Mouse (Mus musculus) kidney, embryonic 16.5 days (tissue): ENCODE measurements around the gene Nfrkb. TPM values are rescaled to one million over a fixed set of nuclear protein-coding genes. Genes with fewer than 3 reads are reported as not detected.
A peak's percentile ranks its signal among the peaks of the same experiment; 100 is the strongest.

Source experiments
- ATAC-seq: fragments of 200-750 bp; cut with Nextera tagmentation; 2 replicates; pipeline ENCODE4 v1.8.0; 2017; ENCODE audit warnings: moderate TSS enrichment; ENCODE audit not compliant: low FRiP score, low TSS enrichment
- H3K27ac ChIP-seq: fragments of 300-500 bp; sonication (generic); 2 replicates; pipeline ENCODE4 v1.5.1; 2014; ENCODE audit warnings: low read length
- H3K27me3 ChIP-seq: fragments of 300-500 bp; sonication (generic); 2 replicates; pipeline ENCODE4 v1.6.1; 2014; ENCODE audit warnings: low read length, control low read depth, mixed read lengths; ENCODE audit not compliant: insufficient read depth
- H3K36me3 ChIP-seq: fragments of 300-500 bp; sonication (generic); 2 replicates; pipeline ENCODE4 v1.6.1; 2014; ENCODE audit warnings: low read length, control low read depth, mixed read lengths; ENCODE audit not compliant: insufficient read depth
- H3K4me1 ChIP-seq: fragments of 300-500 bp; sonication (generic); 2 replicates; pipeline ENCODE4 v1.6.1; 2014; ENCODE audit warnings: low read length, control low read depth, mixed read lengths; ENCODE audit not compliant: insufficient read depth
- H3K4me2 ChIP-seq: fragments of 300-500 bp; sonication (generic); replicated peaks from 2 replicates; pipeline ENCODE4 v1.6.1; 2014; ENCODE audit warnings: low read depth, low read length
- H3K4me3 ChIP-seq: fragments of 300-500 bp; sonication (generic); 2 replicates; pipeline ENCODE4 v1.5.1; 2014; ENCODE audit warnings: mild to moderate bottlenecking, low read length
- H3K9ac ChIP-seq: fragments of 300-500 bp; sonication (generic); replicated peaks from 2 replicates; pipeline ENCODE4 v1.6.1; 2014; ENCODE audit warnings: low read length
- H3K9me3 ChIP-seq: fragments of 300-500 bp; sonication (generic); 2 replicates; pipeline ENCODE4 v1.6.1; 2016; ENCODE audit warnings: low read length, control low read depth
- WGBS: fragments of 180-500 bp; shearing (Covaris S2); extraction: QIAGEN DNeasy Blood & Tissue Kit; methylation state at CpG from one replicate; pipeline ENCODE4 v1.1.7; 2014; 5-methylcytosine and 5-hydroxymethylcytosine counted together
- polyA plus RNA-seq: library from polyadenylated mRNA; unstranded; fragments of >200 nt; fragmentation: Nextera tagmentation; extraction: Ambion mirVana; gene quantifications from 2 replicates; pipeline ENCODE4 v1.2.1, GENCODE M21; 2015

The Nfrkb gene
- polyA plus RNA-seq, 1 experiment from 2014 or later, result 21.9 TPM

DNA sequence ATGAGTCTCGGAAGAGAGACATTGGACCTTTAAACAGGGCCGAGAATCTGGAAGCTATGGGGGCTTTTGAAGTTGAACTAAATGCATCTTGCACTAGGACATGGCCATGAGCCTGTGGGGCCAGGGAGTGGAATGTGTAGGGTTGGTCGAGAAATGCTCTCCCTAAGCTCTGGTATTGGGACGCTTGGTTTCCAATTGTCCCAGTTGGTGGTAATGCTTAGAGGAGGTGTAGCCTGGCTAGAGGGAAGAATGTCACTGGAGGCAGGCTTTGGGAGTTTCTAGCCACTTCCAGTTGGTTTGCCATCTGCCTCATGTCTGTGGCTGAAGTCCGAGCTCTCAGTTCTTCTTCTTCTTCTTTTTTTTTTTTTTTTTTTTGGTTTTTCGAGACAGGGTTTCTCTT is 53.3 kb downstream of the Nfrkb start:
- Histone ChIP-seq H3K9me3 (no peaks in the 10 kb centered on the region), H3K9ac (no peak overlapping the region), H3K4me2 (no peak overlapping the region), H3K27ac (no peak overlapping the region), H3K27me3 (no peaks in the 10 kb centered on the region), H3K4me3 (no peak overlapping the region), H3K4me1 (no peaks in the 10 kb centered on the region), H3K36me3 (no peaks in the 10 kb centered on the region)
- ATAC-seq, result no peak
- WGBS, result 84% methylated on average over 6 of the region's 6 CpGs

DNA sequence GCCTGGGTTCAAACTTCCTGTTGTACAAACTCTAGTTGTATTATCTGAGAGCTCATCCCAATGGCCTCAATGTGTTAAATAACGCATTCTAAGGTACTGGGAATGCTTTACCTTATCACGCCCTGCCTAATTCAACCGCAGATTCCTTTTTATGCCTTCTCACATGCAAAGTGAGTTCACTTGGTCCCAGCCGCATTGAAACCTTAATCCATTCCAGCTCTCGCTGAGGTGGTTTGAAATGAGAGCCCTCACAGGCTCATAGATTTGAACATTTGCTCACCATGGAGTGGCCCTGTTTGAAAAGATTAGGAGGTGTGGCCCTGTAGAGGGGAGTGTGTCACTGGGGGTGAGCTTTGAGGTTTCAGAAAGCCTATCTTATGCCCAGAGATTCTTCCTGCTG is 54.4 kb downstream of the Nfrkb start:
- WGBS, result 88% methylated on average over 5 of the region's 5 CpGs
- no peak for ATAC-seq
- Histone ChIP-seq H3K4me2 (no peak overlapping the region), H3K27ac (no peak overlapping the region), H3K9me3 (no peaks in the 10 kb centered on the region), H3K27me3 (no peaks in the 10 kb centered on the region), H3K36me3 (no peaks in the 10 kb centered on the region), H3K4me1 (no peaks in the 10 kb centered on the region), H3K9ac (no peak overlapping the region), H3K4me3 (no peak overlapping the region)

DNA sequence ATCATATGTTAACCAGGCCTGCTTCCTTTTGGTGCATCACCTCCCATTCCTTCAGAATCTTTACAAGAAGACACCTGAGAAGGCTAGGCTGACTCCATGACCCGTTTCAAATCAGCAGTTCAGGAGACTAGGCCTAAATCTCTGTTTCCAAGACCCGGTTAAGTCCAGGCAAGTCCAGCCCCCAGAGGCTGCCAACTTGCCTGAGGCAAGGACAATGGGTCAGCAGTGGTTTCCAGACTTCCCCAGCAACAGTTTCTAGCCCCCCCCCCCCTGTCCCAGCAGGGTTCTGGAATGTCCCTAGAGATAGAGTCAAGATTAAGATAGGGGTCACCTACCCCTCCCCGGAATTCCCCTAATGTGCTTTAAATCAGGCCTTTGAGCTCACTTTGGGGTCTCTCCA is 55.5 kb downstream of the Nfrkb start:
- 71% methylated on average over 3 of the region's 3 CpGs for WGBS
- Histone ChIP-seq H3K4me1 (0 out of 2 replicates have a peak, but pooled peaks cover 3% of the 10 kb centered on the region), H3K4me2 (no peak overlapping the region), H3K36me3 (no peaks in the 10 kb centered on the region), H3K9ac (no peak overlapping the region), H3K9me3 (no peaks in the 10 kb centered on the region), H3K27me3 (no peaks in the 10 kb centered on the region), H3K4me3 (no peak overlapping the region), H3K27ac (no peak overlapping the region)
- no peak for ATAC-seq

DNA sequence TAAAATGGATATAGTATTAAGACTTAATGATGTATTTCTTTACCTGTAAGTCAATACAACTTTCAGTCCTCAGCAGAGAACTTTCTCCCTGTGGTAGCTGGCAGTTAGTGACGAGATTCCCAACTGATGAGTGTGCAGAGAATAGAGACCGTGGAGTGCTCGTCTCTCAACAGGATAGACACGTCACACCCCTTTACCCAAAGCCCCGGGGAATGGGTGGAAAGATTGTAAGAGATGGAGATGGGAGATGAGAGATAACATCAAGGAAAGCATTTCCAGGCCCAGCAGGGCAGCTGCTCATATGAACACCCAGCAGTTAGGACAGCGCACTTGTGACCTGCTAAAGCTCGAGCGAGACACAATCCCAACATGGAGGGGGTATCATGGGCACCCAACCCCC is 58.2 kb downstream of the Nfrkb start:
- H3K4me2 ChIP-seq, result no peak overlapping the region
- no peak for ATAC-seq

GRCm38 (mm10) chr9:31449145-31449772 is 63.3 kb downstream of the Nfrkb start:
- Histone ChIP-seq H3K4me1 (peaks cover 10% of the 10 kb centered on the region), H3K4me2 (no peak overlapping the region), H3K4me3 (no peak overlapping the region)

More for the DNA sequence above, 58.2 kb downstream of the Nfrkb start:
- no peaks in the 10 kb centered on the region for H3K9me3 ChIP-seq
- H3K4me3 ChIP-seq, result no peak overlapping the region
- H3K27ac ChIP-seq, result no peak overlapping the region
- 0 out of 2 replicates have a peak, but pooled peaks cover 3% of the 10 kb centered on the region for H3K4me1 ChIP-seq
- no peaks in the 10 kb centered on the region for H3K27me3 ChIP-seq
- 79% methylated on average over 8 of the region's 8 CpGs for WGBS
- H3K9ac ChIP-seq, result no peak overlapping the region
- no peaks in the 10 kb centered on the region for H3K36me3 ChIP-seq

DNA sequence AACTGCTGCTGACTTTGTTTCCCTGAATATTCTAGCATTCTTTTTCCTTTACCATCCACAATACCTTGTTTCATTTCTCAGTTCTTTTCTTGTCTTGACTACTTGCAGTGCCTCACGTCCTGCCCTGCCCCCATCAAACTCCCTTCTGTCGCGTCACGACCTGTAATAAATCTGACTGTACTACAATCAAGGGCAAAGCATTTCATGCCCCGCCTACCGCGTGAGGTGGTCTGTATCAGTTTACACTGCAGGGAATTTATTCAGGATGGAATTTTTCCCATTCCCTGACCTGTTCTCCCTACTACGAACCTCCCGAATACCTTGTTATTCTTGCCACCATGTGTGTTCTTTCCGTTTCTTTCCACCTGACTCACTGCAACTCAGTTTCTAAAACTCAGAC is 66.2 kb downstream of the Nfrkb start:
- no peak overlapping the region for H3K9ac ChIP-seq
- ATAC-seq, result no peak
- no peak overlapping the region for H3K27ac ChIP-seq
- no peaks in the 10 kb centered on the region for H3K27me3 ChIP-seq
- no peak overlapping the region for H3K4me3 ChIP-seq
- H3K4me2 ChIP-seq, result peak overlapping the region; percentile 7; the same call in 1 of the 2 replicates
- WGBS, result 10% methylated on average over 10 of the region's 10 CpGs
- H3K9me3 ChIP-seq, result no peaks in the 10 kb centered on the region
- H3K4me1 ChIP-seq, result peaks cover 8% of the 10 kb centered on the region
- no peaks in the 10 kb centered on the region for H3K36me3 ChIP-seq

More at GRCm38 (mm10) chr9:31449145-31449772, 63.3 kb downstream of the Nfrkb start:
- Histone ChIP-seq H3K36me3 (no peaks in the 10 kb centered on the region), H3K9ac (no peak overlapping the region), H3K27ac (peak overlapping the region; percentile 30; the same call in 1 of the 2 replicates), H3K27me3 (no peaks in the 10 kb centered on the region), H3K9me3 (no peaks in the 10 kb centered on the region)
- WGBS, result 82% methylated on average over 7 of the region's 7 CpGs
- ATAC-seq, result no peak

DNA sequence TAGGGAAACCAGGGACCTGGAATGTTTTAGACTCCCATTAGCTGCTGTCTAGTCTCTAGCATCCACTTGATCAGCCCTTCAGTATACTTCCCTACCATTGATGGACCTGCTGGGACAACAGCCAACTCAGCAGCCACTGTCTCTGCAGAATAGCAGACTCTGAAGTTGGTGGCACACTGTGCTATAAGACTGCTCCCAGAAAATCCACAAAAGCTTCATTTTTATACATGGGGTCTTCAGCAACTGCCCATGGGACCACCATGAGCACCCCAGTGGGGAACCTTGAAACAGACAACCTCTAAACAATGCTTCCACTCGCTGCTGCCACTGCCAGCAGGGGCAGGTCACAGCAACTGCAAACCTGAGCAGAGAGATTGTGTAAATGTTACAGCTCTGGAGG is 68.4 kb downstream of the Nfrkb start:
- Histone ChIP-seq H3K27ac (no peak overlapping the region), H3K36me3 (no peaks in the 10 kb centered on the region), H3K4me3 (no peak overlapping the region), H3K9ac (no peak overlapping the region), H3K9me3 (no peaks in the 10 kb centered on the region), H3K4me1 (peaks cover 8% of the 10 kb centered on the region), H3K4me2 (no peak overlapping the region), H3K27me3 (no peaks in the 10 kb centered on the region)
- 69% methylated on average over 1 of the region's 1 CpGs for WGBS
- ATAC-seq, result no peak

GRCm38 (mm10) chr9:31463190-31463589 is 77.2 kb downstream of the Nfrkb start:
- Histone ChIP-seq H3K27me3 (peaks cover 28% of the 10 kb centered on the region), H3K9ac (no peak overlapping the region), H3K4me2 (peak overlapping the region; percentile 58), H3K9me3 (no peaks in the 10 kb centered on the region), H3K4me3 (peak overlapping the region; percentile 42), H3K36me3 (no peaks in the 10 kb centered on the region), H3K27ac (no peak overlapping the region), H3K4me1 (peaks cover 4% of the 10 kb centered on the region)
- 51% methylated on average over 9 of the region's 9 CpGs for WGBS
- no peak for ATAC-seq

GRCm38 (mm10) chr9:31463692-31464474 is 77.9 kb downstream of the Nfrkb start, which contains the start of gene Tmem45b:
Gene Tmem45b (minus strand): TSS chr9:31464462.
- H3K4me1 ChIP-seq, result peaks cover 4% of the 10 kb centered on the region
- H3K36me3 ChIP-seq, result no peaks in the 10 kb centered on the region
- H3K4me3 ChIP-seq, result peak within 1 kb of the TSS; percentile 42
- H3K27ac ChIP-seq, result no peak within 1 kb of the TSS
- H3K9ac ChIP-seq, result peak within 1 kb of the TSS; percentile 61
- peaks cover 28% of the 10 kb centered on the region for H3K27me3 ChIP-seq
- H3K4me2 ChIP-seq, result peak within 1 kb of the TSS; percentile 58
- WGBS, result 4% methylated on average over 33 of the region's 33 CpGs
- H3K9me3 ChIP-seq, result no peaks in the 10 kb centered on the region
- ATAC-seq, result peak; percentile 67
